Mouse (Mus musculus) bone marrow macrophage, adult 2 months (primary cell): Measurements from ENCODE around the gene Nup210l. TPM values are rescaled to one million over a fixed set of nuclear protein-coding genes. Genes with fewer than 3 reads are reported as not detected.

ENCODE experiments used
- H3K27ac ChIP-seq: 2 replicates; pipeline ENCODE4 v1.5.1; 2012; ENCODE audit warnings: low read depth, low read length; ENCODE audit not compliant: insufficient read depth
- H3K4me1 ChIP-seq: 2 replicates; pipeline ENCODE4 v1.6.1; 2012; ENCODE audit warnings: low read length; ENCODE audit not compliant: control insufficient read depth, insufficient read depth
- H3K4me3 ChIP-seq: 2 replicates; pipeline ENCODE4 v1.5.1; 2012; ENCODE audit warnings: mild to moderate bottlenecking, low read length, moderate library complexity; ENCODE audit not compliant: insufficient read depth
- CTCF ChIP-seq: IDR thresholded peaks from 2 replicates; pipeline ENCODE4 v1.5.1; 2012; ENCODE audit warnings: low read depth, mild to moderate bottlenecking, low read length, moderate library complexity
- POLR2A ChIP-seq: IDR thresholded peaks from 2 replicates; pipeline ENCODE4 v1.6.1; 2012; ENCODE audit warnings: mild to moderate bottlenecking, low read depth, low read length, borderline replicate concordance
- polyA plus RNA-seq: library from polyadenylated mRNA; stranded (reverse); fragments of >200 nt; gene quantifications from 2 replicates; pipeline ENCODE4 v1.2.4, GENCODE M21; 2012; ENCODE audit not compliant: missing spikeins, insufficient read depth, insufficient read length

The Nup210l gene
- polyA plus RNA-seq: 0.28 and 0.69 TPM in 2 replicates

DNA sequence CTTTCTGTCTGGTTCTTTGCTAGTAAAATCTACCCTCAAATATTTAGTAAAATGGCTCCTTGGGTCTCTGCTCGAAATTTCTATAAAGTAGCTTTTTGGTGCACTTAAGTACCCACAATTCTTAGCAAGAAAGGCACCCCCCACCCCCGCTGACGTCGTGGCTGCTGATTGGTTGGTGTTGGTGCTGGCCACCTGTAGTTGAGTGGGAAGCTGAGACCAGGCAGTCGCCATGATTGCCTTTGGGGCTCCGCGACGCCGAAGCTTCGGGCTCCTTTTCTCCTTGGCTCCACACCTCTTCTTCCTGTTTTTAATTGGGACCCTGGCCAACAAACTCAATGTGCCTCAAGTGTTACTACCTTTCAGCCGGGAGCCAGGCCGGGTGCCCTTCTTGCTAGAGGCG, at the start of gene Nup210l:
Nup210l (plus strand) TSS at position 195 of the 400 bp plus-strand sequence.
- no peaks in the 10 kb centered on the region for H3K4me1 ChIP-seq
- no peak for TF ChIP-seq POLR2A
- no peak for TF ChIP-seq CTCF
- no peak within 1 kb of the TSS for H3K4me3 ChIP-seq
- H3K27ac ChIP-seq: no peak within 1 kb of the TSS

- no peak overlapping the region for H3K27ac ChIP-seq
- H3K4me3 ChIP-seq: no peak overlapping the region
- TF ChIP-seq POLR2A (no peak), CTCF (no peak)
- 0 out of 2 replicates have a peak, but pooled peaks cover 2% of the 10 kb centered on the region for H3K4me1 ChIP-seq
Observed at GRCm38 (mm10) chr3:90061549-90061948, 42.4 kb upstream of the Nup210l start.

DNA sequence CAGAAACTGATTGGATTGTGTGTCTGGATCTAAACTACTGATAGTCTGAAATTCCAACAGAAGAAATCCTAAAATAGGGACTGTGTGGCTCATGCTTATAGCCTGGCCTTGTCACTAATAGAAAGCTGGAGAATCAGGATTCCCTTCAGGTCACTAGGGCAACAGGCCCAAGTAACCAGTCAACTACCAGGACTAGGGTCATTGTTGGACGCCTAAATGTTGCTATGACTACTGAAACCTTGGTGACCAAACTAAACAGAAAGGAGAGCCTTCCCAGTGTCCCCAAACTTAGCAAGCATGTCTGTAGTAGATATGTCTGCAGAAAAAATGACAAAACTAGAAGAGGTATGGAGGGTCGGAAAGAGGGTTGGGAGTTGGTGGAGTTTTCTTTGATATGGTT, 41.4 kb upstream of the Nup210l start:
- no peak overlapping the region for H3K27ac ChIP-seq
- H3K4me1 ChIP-seq: 0 out of 2 replicates have a peak, but pooled peaks cover 2% of the 10 kb centered on the region
- TF ChIP-seq CTCF (no peak), POLR2A (no peak)
- no peak overlapping the region for H3K4me3 ChIP-seq

GRCm38 (mm10) chr3:90064383-90064782, 39.5 kb upstream of the Nup210l start:
- Histone ChIP-seq H3K4me3 (no peak overlapping the region), H3K27ac (no peak overlapping the region), H3K4me1 (peaks cover 15% of the 10 kb centered on the region)
- TF ChIP-seq POLR2A: no peak
- TF ChIP-seq CTCF: no peak

DNA sequence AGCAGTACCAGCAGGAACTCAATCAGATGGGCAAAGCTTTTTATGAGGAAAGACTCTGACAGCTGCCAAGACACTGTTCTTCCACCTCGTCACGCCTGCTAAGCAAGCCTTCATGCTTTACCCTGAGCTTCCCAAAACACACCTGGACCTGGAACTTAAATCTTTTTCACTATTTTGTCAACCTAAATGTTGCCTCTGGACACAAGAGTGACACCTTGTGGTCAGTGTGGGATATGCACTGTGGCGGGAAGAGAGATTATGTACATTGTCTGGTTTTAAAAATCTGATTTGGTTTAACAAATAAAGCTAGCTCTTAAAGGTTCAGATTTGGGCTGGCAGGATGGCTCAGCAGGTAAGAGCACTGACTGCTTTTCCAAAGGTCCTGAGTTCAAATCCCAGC, 38.4 kb upstream of the Nup210l start:
- TF ChIP-seq POLR2A (no peak), CTCF (0 out of 2 replicates have a peak, but pooled peaks have one; percentile 38)
- H3K4me1 ChIP-seq: peaks cover 19% of the 10 kb centered on the region
- no peak overlapping the region for H3K27ac ChIP-seq
- H3K4me3 ChIP-seq: no peak overlapping the region

- no peak overlapping the region for H3K4me3 ChIP-seq
- TF ChIP-seq POLR2A: no peak
- no peak for TF ChIP-seq CTCF
- H3K27ac ChIP-seq: no peak overlapping the region
- peaks cover 32% of the 10 kb centered on the region for H3K4me1 ChIP-seq
Observed at GRCm38 (mm10) chr3:90067851-90068250, 36.1 kb upstream of the Nup210l start.

- H3K27ac ChIP-seq: no peak overlapping the region
- peaks cover 31% of the 10 kb centered on the region for H3K4me1 ChIP-seq
- no peak for TF ChIP-seq POLR2A
- no peak for TF ChIP-seq CTCF
- H3K4me3 ChIP-seq: no peak overlapping the region
Observed at GRCm38 (mm10) chr3:90069688-90070087, 34.2 kb upstream of the Nup210l start.

DNA sequence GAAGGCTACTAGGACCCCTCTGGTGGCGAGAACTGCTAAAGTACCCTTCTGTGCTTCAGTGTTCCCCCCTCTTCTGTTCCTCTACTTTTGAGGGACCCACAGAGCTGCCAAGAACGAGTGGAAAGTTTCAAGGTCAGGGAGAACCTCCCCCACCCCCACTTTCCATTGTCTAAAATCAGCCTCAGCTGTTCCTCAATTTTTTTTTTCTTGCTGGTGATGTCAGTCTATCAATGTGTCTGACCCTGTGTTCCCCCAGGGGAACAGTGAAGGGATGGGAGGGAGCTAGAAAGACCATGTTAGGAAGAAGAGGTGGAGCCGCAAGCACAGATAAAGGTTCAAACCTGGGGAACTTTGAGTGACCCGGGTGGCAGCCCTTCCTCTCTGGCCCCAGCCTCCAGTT, 31.6 kb upstream of the Nup210l start, which contains the start of gene Tpm3:
Tpm3 (plus strand) TSS at position 356 of the 400 bp plus-strand sequence.
- TF ChIP-seq POLR2A (no peak), CTCF (no peak)
- H3K4me1 ChIP-seq: peaks cover 33% of the 10 kb centered on the region
- H3K4me3 ChIP-seq: no peak within 1 kb of the TSS
- no peak within 1 kb of the TSS for H3K27ac ChIP-seq

DNA sequence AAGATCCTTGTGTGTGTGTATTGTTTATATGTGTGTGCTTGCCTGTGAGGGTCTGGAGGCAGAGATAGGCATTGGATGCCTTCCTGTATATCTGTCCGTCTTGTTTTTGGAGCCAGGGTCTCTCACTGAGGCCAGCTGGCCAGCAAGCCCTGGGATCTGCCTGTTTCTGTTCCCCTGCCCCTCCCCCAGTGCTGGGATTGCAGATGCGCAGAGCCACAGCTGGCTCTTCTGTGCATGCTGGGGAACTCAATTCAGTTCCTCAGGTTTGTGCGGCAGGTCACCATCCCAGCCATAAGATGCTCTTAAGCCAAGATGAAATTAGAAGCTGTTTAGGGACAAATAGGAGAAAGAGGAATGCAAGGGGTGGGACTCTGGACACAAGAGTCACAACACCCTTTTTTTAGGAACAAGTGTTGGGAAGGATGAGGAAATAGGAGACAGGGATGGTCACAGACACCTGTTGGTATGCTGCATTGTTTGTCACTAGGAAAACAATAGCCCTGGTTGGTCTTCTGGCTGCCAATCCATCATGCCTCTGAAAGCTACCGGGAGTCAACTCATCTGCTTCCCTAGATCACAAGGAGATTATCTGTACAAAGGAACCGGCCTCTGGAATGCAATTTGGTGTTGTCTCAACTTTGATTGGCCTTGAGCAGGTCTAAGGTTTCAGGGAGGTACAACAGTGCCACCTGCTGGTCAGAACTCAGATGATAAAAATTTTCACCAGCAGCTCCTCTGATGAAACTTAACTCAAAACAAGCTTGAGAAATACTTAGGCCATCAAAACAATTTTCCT, 26.8 kb upstream of the Nup210l start:
- H3K4me1 ChIP-seq: peaks cover 16% of the 10 kb centered on the region
- H3K4me3 ChIP-seq: no peak overlapping the region
- H3K27ac ChIP-seq: no peak overlapping the region
- TF ChIP-seq POLR2A (no peak), CTCF (no peak)

DNA sequence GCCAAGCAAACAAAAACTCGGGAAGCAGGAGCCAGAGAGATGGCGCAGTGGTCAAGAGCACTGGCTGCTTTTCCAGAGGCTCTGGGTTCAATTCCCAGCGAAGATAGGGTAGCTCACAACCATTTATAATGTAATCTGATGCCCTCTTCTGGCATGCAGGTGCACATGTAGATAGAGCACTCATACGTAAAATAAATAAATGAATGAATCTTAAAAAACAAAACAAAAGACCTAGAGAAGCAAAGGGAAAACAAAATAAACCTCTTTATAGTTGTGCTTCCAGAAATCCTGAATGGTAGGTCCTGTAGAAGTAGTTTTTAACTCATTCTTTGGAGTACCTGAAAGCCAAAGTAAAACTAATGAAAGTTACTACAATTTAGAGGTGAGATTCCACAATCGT, 25.7 kb upstream of the Nup210l start:
- Histone ChIP-seq H3K27ac (no peak overlapping the region), H3K4me1 (peaks cover 9% of the 10 kb centered on the region), H3K4me3 (no peak overlapping the region)
- no peak for TF ChIP-seq CTCF
- TF ChIP-seq POLR2A: no peak
